Mouse (Mus musculus) spleen, adult 2 months (tissue): Measurements from ENCODE around the gene Scgb1c1.

Experiments used
- CTCF ChIP-seq: fragments of 200-500 bp; IDR thresholded peaks from 2 replicates; pipeline ENCODE4 v1.5.1; 2011; ENCODE audit warnings: mild to moderate bottlenecking, inconsistent platforms; ENCODE audit not compliant: insufficient read depth, insufficient read length, insufficient replicate concordance; ENCODE audit errors: extremely low read depth
- POLR2A ChIP-seq: fragments of 200-500 bp; IDR thresholded peaks from 2 replicates; pipeline ENCODE4 v1.6.1; 2011; ENCODE audit warnings: low read depth, low read length, inconsistent platforms

DNA sequence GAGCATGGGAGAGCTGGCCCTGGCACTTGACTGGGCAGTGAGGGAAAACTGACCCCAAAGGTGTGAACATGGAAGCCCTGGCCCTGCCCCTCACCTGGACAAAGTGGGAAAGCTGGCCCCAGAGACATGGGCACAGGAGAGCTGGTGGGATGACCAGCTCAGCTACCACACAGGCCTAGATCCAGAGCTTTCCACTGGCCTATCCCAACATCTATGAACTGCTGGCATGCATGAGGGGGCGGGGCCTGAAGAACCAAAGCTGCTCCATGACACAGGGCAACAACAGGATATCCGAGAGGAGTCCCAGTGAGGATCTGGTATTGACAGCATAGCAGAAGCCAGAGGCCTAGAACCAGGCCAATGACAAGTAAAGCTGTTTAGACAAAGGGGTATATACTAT lies 47.1 kb upstream of the Scgb1c1 start:
- no peak for TF ChIP-seq POLR2A
- TF ChIP-seq CTCF: no peak
